Mouse (Mus musculus): ENCODE measurements around the gene Dyrk3.
A peak's percentile ranks its signal among the peaks of the same experiment; 100 is the strongest.

The Dyrk3 gene

DNA sequence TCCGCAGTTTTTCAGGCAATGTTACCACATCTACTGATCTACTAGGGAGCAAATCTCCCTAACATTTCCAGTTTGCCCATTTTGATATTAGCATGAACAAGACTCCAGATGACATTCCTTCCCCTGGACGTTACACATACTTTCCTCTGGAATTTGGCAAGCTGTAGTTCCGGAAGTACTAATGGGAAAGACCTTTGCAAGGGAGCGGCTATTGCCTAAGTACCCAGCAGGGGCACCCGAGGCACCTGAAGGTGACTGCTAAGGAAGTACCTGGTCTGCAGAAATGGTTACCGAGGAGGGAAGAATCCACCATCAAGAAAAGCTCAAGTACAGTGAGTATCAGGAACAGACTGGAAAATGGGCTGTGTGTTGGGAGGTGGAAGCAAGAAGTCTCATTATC lies 25.6 kb downstream of the Dyrk3 start:
- DNase-seq (ENCODE audit: low read depth, low spot score): no peak

DNA sequence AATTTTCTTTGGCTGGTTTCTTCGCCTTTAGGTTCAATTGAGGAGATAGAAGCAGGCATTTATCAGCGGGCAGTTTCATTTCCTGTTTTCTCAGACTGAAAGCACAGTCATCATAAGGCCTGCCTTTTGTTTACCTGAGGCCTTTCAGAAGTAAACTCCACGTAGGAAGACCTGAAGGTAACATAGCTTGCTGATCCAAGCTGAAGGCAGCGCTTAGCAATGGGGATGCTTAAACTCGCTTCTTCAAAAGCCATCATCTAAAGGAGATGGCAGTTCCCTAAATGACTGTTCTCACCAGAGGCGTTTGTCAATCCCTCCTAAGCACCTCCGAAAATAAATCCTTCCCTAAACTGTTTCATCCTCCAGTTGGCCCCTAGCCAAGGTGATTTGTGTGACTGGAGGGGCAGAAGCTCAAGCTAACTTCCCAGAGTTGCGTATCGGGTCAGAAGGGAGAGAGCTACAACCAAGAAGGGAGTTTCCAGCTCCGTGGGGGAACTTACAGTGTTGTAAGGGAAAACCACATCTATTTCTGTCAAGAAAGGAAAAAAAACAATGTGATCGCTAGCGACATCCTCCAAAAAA lies 27.5 kb downstream of the Dyrk3 start:
- no peak for DNase-seq (ENCODE audit: low read depth, low spot score)

- DNase-seq (ENCODE audit: low read depth, low spot score): no peak
These were observed 30.4 kb downstream of the Dyrk3 start for GRCm38 (mm10) chr1:131107575-131108308.

DNA sequence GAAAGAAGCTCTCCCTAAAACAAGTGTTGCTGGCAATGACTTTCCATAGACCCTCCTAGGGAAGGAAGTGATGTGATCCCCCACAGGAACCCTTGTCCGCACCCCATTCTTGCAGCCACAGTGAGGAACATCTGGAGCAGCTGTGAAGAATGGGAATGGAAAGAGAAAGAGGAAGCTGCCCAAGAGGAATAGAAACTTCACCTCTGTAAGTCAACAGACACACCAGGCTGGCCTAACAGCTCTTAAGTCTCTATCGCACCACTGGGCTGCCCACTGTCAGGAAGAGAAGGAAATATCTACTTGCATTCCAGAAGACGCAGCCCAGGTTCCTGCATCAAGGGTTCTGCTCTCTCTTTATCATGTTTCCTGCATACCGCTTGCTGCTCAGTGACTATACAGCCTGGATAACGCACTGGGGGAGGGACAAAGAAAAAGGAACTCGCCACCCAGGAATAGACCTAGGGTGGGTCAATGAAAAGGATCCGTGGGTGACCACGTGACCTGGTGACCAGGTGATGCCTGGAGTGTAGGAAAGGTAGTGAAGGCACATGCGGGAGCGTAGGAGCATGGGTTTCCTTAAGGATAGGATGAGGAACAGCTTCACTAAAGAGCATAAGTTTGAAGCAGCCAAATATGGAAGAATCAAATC lies 34.2 kb downstream of the Dyrk3 start:
- no peak for DNase-seq (ENCODE audit: low read depth, low spot score)

GRCm38 (mm10) chr1:131100808-131101207 lies 37.3 kb downstream of the Dyrk3 start:
- DNase-seq (ENCODE audit: low read depth, low spot score): no peak

- DNase-seq (ENCODE audit: low read depth, low spot score): peak; percentile 88
These were observed 40.4 kb downstream of the Dyrk3 start, which contains the start of gene Mapkapk2 for GRCm38 (mm10) chr1:131097700-131098094. TSS of gene Mapkapk2 (minus strand) at chr1:131097826.

DNA sequence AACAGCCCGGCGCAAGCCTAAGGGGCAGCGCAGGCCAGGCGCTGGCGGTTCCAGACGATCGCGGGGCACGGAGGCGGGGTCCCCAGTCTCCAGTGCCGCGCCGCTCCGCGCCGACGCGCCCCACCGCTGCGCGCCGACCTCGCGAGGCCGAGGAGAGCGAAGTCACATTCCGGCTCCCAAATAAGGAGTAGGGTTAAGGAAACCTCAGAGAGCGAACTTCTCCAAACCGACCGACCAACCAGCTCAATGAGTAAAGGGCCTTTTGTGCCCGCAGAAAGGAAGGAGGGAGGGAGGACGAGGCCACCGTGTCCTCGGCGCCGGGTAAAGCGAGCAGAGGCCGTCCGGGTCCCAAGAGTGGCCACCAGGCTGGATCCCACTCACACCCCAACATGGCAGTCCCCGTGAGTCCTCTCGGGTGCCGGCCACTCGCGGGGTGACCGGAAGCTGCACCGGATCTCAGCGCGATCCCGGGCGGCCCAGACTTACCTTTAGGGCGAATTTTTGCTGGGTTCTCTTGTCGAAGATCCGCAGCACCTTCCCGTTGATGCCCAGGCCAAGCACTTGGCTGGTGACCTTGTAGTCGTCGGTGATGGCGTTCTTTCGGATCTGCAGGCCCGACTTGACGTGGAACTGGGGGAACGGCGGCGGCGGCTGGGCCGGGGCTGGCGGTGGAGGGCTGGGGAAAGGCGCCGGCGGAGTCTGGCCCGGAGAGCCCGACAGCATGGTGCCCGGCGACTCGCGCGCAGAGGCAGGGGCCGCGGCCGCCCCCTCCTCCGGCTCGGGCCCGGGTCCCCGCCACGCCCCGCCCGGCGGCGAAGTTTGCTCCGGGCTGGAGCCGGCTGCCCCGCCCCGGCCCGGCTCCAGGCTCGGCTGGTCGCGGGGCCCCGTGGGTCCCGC lies 41.1 kb downstream of the Dyrk3 start:
- DNase-seq (ENCODE audit: low read depth, low spot score): no peak

DNA sequence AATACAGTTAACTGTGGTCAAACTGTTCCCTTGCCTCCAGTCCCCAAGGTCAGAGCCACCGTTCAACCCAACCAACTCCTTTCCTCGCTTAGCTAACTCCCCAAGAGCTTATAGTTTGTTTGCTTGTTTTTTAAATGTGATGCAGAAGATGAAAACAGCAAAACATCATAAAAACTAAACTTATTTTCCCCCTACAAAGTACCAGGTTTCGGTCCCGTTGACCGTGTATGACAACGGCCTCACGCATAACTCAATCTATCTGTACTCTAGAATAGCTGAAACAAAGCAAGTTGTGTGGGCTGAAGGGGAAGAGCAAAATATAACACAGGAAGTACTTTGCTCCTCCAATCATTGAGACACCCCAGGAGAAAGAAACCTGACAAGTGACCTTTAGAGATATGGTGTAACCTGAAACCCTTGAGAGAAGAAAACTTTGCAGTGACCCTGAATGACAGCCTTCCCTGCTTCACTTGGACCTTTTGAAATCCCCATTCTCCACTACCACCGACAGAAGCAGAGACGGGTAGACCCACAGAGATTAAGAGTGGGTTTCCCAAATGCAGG lies 41.9 kb downstream of the Dyrk3 start:
- no peak for DNase-seq (ENCODE audit: low read depth, low spot score)

GRCm38 (mm10) chr1:131095574-131095973 lies 42.6 kb downstream of the Dyrk3 start:
- no peak for DNase-seq (ENCODE audit: low read depth, low spot score)

- no peak for DNase-seq (ENCODE audit: low read depth, low spot score)
These were observed 44.3 kb downstream of the Dyrk3 start for GRCm38 (mm10) chr1:131093889-131094288.

DNA sequence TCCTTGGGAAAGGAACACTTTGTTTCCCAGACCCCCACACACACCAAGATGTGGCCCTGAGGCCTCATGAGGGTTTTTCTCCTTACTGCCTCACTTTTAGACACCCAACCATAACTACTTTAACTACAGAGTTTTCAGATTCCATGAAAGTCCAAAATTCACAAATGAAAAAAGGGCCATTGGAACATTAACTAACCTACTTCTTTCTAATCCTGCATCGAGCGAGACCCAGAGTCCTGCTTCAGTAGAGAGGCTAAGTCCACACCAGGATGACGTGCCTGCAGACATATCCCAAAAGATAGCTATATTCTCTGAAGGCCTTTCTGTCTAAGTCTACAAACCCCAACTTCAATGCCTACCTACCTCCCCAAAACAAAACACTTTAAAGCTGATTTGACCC lies 45.3 kb downstream of the Dyrk3 start:
- no peak for DNase-seq (ENCODE audit: low read depth, low spot score)

DNA sequence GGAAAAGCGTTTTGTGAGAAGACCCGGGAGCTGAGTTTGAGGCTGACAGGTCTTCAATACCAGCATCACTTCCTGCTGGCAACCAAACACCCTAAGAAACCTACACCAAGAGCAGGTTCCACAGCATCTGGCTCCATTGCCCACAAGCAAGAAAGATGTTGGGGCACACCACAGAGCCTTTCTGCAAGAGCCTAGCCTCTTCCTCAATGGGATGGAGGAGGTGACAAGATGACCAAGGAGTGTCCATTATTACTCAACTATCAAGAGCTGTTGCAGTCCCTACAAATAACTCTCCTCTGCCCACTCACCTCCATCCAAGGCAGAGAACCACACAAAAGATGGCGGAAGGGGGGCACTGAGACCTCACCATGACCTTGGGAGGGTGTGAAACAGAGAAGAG lies 46.0 kb downstream of the Dyrk3 start:
- DNase-seq (ENCODE audit: low read depth, low spot score): no peak

GRCm38 (mm10) chr1:131091481-131091880 lies 46.7 kb downstream of the Dyrk3 start:
- DNase-seq (ENCODE audit: low read depth, low spot score): no peak

GRCm38 (mm10) chr1:131090877-131091276 lies 47.3 kb downstream of the Dyrk3 start:
- DNase-seq (ENCODE audit: low read depth, low spot score): no peak

GRCm38 (mm10) chr1:131090261-131090660 lies 47.9 kb downstream of the Dyrk3 start:
- DNase-seq (ENCODE audit: low read depth, low spot score): no peak

- DNase-seq (ENCODE audit: low read depth, low spot score): no peak
These were observed 48.5 kb downstream of the Dyrk3 start for GRCm38 (mm10) chr1:131089525-131090127.

DNA sequence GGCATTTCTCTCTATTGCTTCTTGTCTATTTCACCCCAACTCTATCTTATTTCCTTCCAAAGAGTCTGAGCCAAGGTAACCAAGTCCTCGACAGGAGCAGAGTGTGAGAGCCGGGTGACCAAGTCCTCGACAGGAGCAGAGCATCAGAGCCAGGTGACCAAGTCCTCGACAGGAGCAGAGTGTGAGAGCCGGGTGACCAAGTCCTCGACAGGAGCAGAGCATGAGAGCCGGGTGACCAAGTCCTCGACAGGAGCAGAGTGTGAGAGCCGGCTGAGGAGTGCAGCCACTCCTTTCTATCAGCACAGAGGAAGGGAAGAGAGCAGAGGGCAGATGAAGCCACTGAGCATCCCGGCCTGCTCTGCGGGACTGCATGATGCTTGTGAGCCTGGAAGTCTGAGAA lies 49.6 kb downstream of the Dyrk3 start:
- DNase-seq (ENCODE audit: low read depth, low spot score): no peak

DNA sequence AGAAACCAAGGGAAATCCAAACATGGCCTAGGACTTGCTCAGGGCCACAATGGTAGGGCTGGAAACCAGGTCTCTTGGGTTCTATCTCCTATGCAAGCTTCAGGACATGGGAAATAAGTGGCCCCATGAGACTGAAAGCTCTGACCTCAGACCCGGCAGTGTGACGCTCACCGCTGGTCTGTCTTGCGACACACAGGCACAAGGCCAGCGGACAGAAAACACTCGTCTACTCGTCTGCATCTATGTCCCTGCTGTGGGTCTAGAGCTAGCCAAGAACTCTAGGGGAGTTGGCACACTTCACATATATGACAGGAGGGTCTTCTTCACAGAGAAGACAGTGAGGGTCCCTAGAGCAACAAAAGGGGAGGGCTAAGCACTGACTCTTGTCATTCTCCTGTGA lies 51.2 kb downstream of the Dyrk3 start:
- no peak for DNase-seq (ENCODE audit: low read depth, low spot score)

- no peak for DNase-seq (ENCODE audit: low read depth, low spot score)
These were observed 52.0 kb downstream of the Dyrk3 start for GRCm38 (mm10) chr1:131085957-131086739.

DNA sequence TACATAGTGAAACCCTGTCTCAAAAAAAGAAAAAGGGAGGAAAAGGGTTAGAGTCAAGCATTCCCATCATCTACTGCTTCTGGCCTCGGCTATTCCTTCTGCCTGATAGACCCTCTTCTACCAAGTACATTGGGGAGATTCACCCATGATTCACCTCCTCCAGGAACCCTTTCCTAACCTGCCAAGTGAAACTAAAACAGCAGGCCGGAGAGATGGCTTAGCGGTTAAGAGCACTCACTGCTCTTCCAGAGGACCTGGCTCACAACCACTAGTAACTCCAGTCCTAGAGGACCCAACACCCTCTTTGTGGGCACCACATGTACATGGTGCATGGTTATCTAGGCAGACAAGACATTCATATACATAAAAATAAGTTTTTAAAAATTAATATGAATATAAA lies 52.9 kb downstream of the Dyrk3 start:
- DNase-seq (ENCODE audit: low read depth, low spot score): no peak

Measured in retina, adult 2 months (tissue).